Mouse (Mus musculus): ENCODE data around the gene Sorbs2. TPM values are rescaled to one million over a fixed set of nuclear protein-coding genes. Genes with fewer than 3 reads are reported as not detected.

Sorbs2 gene
- total RNA-seq (2015) = 0.09 TPM in 1 of 2 replicates, not detected in the other
- 0.04 TPM in 1 of 2 replicates, not detected in the other for total RNA-seq (2017)

GRCm38 (mm10) chr8:45507634-45508321 lies at the start of gene Sorbs2:
Gene Sorbs2, plus strand, starts transcription at chr8:45507788.
- ATAC-seq (ENCODE audit: poor library complexity, severe bottlenecking) = no peak

- no peak for ATAC-seq (ENCODE audit: poor library complexity, severe bottlenecking)
Measured at GRCm38 (mm10) chr8:45457874-45458273, 49.7 kb upstream of the Sorbs2 start.

DNA sequence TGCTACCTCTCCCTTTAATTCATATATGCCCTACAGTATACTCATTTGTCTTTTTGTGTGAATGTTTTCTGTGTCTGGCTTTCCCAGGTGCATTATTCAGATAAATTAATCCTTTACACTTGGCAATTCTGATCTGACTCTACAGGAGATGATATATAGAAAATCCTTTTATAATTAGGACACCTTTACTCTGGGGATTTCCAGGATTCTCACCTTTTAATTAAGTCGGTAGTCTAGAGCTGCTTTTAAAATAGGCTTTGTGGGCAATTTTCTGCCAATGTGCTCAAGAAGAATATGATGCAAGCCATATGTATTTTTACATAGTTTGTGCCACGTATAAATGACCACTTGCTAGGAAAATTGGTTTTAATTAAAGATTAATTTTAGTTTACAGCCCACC lies 38.6 kb upstream of the Sorbs2 start:
- no peak for ATAC-seq (ENCODE audit: poor library complexity, severe bottlenecking)

- ATAC-seq (ENCODE audit: poor library complexity, severe bottlenecking) = no peak
Measured at GRCm38 (mm10) chr8:45469507-45470178, 37.9 kb upstream of the Sorbs2 start.

- ATAC-seq (ENCODE audit: poor library complexity, severe bottlenecking) = no peak
Measured at GRCm38 (mm10) chr8:45480886-45481285, 26.7 kb upstream of the Sorbs2 start.

DNA sequence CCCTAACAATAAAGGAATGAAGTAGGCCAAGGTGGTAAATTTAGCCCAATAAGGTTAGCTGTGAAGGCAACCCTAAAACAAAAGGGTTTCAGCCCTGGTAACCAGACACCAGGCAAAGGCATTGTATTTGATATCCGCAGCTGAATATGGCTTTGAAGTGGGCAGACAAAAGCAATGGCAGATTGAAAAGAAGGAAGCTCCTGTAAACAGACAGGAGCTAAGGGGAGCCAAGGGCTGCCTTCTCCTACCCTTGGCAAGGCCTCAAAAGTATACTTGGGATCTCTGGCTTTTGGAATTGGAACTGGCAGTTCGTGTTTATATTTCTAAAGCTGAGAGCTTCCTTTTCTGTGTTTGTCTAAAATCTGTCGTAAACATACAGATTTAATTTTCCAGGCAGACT lies 21.3 kb upstream of the Sorbs2 start:
- no peak for ATAC-seq (ENCODE audit: poor library complexity, severe bottlenecking)

- ATAC-seq (ENCODE audit: poor library complexity, severe bottlenecking) = no peak
Measured at GRCm38 (mm10) chr8:45503971-45504370, 3.6 kb upstream of the Sorbs2 start.

- no peak for ATAC-seq (ENCODE audit: poor library complexity, severe bottlenecking)
Measured at GRCm38 (mm10) chr8:45506376-45506775, 1.2 kb upstream of the Sorbs2 start.

- ATAC-seq (ENCODE audit: poor library complexity, severe bottlenecking) = no peak
Measured at GRCm38 (mm10) chr8:45507277-45507633, 333 bp upstream of the Sorbs2 start.

- ATAC-seq (ENCODE audit: poor library complexity, severe bottlenecking) = no peak
Measured at GRCm38 (mm10) chr8:45508521-45509104, 1.0 kb downstream of the Sorbs2 start.

DNA sequence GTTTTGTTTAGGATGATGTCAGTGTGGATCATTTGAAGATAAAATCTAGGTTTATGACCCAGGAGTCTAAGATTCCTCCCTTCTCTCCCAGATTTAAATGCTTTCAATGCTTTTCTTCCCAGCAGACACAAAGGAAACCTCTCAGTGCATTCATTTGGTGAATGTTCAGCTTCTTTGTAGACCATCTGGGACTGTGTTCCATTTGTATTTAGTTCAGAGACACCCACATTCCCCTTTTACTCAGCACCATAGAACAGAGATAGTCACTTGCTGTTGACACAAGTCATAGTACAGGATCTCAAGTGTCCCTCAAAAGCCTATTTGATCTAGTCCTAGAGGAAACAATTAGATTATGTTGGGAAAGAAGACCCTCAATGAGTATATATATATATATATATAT lies 4.8 kb downstream of the Sorbs2 start:
- ATAC-seq (ENCODE audit: poor library complexity, severe bottlenecking) = no peak

- no peak for ATAC-seq (ENCODE audit: poor library complexity, severe bottlenecking)
Measured at GRCm38 (mm10) chr8:45521595-45521994, 14.0 kb downstream of the Sorbs2 start.

- no peak for ATAC-seq (ENCODE audit: poor library complexity, severe bottlenecking)
Measured at GRCm38 (mm10) chr8:45527708-45528107, 20.1 kb downstream of the Sorbs2 start.

GRCm38 (mm10) chr8:45528890-45529289 lies 21.3 kb downstream of the Sorbs2 start:
- no peak for ATAC-seq (ENCODE audit: poor library complexity, severe bottlenecking)

DNA sequence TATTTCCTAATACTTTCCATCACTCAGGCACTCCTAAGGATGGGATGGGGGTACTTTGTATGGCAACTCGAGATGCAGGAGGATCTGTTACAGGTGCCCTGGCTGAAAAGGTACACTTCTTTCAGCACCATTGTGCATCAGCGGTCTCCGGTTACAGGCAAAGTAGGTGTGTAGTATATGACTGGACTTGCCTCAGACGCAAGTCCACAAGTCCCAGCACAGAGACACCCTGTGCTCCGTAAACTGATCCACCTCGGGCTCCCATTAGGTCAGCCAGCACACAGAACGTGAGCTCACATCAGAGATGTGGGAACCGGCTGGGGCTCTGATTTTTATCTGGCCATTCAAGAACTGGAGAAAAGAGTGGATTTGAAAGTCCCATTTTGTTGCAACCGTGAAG lies 29.0 kb downstream of the Sorbs2 start:
- ATAC-seq (ENCODE audit: poor library complexity, severe bottlenecking) = no peak

- ATAC-seq (ENCODE audit: poor library complexity, severe bottlenecking) = no peak
Measured at GRCm38 (mm10) chr8:45540513-45540912, 32.9 kb downstream of the Sorbs2 start.

GRCm38 (mm10) chr8:45552175-45552574 lies 44.6 kb downstream of the Sorbs2 start:
- ATAC-seq (ENCODE audit: poor library complexity, severe bottlenecking) = no peak

DNA sequence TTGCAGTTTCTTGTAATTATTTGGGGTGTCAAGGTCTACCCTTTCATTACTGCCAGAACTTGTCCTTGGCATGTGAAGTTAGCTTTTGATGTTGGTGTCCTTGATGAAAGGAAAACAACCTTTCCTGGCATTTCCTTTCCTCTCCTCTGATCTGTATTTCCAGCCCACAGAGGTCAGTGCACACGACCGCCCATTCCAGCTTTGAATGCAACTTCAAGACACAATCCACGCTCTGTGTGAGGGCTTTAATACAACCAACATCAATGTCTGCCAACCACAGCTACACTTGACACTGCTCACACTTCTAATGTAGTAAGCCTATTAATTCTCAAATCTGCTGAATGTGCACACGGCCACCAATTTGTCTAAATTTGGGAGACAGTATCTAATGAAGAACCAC lies 47.0 kb downstream of the Sorbs2 start:
- no peak for ATAC-seq (ENCODE audit: poor library complexity, severe bottlenecking)

GRCm38 (mm10) chr8:45557936-45558335 lies 50.3 kb downstream of the Sorbs2 start:
- no peak for ATAC-seq (ENCODE audit: poor library complexity, severe bottlenecking)

DNA sequence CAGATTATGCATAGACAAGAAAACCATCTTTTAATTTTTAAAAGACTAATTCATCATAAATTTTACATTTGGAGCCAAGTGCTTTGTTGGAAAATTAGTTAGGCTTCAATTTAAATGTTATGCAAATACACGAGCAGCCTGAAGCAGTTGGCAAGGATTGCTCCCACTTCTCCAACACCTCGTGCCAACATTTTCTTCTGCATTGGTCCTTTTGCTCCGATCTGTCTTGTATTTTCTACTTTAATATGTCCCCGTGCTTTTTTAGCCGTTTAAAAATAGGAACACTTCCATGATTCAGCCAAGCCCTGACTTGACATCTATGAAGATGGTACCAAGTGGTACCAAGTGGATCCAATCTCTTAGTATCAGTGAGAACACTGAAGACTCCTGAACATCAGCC lies 50.8 kb downstream of the Sorbs2 start:
- ATAC-seq (ENCODE audit: poor library complexity, severe bottlenecking) = no peak

DNA sequence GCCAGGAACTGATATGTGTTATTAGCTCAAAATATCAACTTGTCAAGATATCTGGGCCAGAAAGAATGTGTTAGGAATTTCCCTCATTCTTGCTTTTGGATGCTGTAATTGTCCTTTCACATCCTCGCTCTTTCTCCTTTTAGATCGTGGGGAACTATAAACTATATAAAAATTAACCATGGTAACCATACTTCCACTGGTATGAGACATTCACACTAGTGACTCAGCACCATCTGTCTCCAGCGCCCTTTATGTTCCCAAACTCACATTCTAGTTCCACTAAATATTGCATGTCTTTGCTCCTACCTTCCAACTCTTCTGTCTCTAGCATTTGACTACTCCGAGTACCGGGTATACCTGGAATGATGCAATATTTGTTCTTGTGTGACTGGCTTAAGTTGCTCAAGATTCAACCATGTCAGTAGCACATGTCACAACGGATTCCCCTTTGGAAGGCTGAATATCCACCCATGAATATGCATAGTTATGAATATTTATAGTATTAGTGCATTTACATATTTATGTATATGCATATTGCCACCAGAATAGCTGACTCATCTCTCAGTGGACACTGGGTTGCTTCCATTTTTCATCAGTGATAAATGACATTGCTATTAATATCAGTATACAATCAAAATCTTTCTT lies 51.7 kb downstream of the Sorbs2 start:
- ATAC-seq (ENCODE audit: poor library complexity, severe bottlenecking) = no peak

DNA sequence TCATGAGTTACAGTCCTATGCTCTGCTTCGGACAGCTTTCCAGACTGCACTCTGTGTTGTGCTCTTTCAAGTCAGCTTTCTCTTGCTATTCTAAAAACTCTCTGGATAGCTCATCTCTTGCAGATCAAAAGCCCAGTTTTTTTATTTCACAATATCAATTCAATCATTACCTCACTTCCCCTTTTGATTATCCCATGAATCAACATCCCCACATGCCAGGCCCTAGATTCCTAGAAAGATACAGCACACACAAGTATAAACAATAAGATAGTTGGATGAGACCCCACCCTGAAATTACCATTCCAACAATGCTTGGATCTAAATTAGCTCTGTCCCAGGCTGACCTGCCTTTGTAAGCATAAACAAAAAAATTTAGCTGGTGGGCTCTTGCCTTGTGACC lies 57.6 kb downstream of the Sorbs2 start:
- no peak for ATAC-seq (ENCODE audit: poor library complexity, severe bottlenecking)
